ENCODE assay signal across 21 mouse cellular contexts in genomic region chr1:33588557-33588956, GRCm38 (mm10).
A peak's percentile ranks its signal among the peaks of the same experiment; 100 is the strongest.
DNase-seq lines count a peak whose midpoint lies in the region; ATAC-seq lines count a peak whose summit lies in the region.
"Had no signal": no experiment of that assay in that cellular context is flagged by ENCODE, and none has a peak within 500 bp of the region (broad histone marks: within the 10 kb centered on the region; RNA-seq: fewer than 3 reads in every experiment).

No protein-coding gene starts in this region.

- 21% methylated on average over 6 of the region's 6 CpGs for WGBS in forebrain, embryonic 13.5 days
- WGBS in forebrain, embryonic 16.5 days: 22% methylated on average over 6 of the region's 6 CpGs
- WGBS in midbrain, embryonic 11.5 days: 79% methylated on average over 6 of the region's 6 CpGs
- WGBS in midbrain, embryonic 16.5 days: 63% methylated on average over 5 of the region's 6 CpGs
- WGBS in forebrain, embryonic 15.5 days: 20% methylated on average over 6 of the region's 6 CpGs
- WGBS in neural tube, embryonic 15.5 days: 23% methylated on average over 6 of the region's 6 CpGs

- no peak overlapping the region for H3K9ac ChIP-seq in forebrain, embryonic 13.5 days
- no peak overlapping the region for H3K9ac ChIP-seq in forebrain, embryonic 16.5 days (replicated peaks; ENCODE audit: low read depth, low read length)
- H3K9ac ChIP-seq in midbrain, embryonic 11.5 days (ENCODE audit: low read length): no peak overlapping the region
- H3K9ac ChIP-seq in midbrain, embryonic 16.5 days (ENCODE audit: low read depth, low read length): no peak overlapping the region
- H3K9ac ChIP-seq in forebrain, embryonic 15.5 days (replicated peaks): no peak overlapping the region
- no peak overlapping the region for H3K9ac ChIP-seq in neural tube, embryonic 15.5 days (replicated peaks)
- H3K9ac ChIP-seq: intestine, embryonic 15.5 days had no signal

- no peak overlapping the region for H3K4me2 ChIP-seq in forebrain, embryonic 13.5 days
- no peak overlapping the region for H3K4me2 ChIP-seq in forebrain, embryonic 16.5 days (ENCODE audit: low read length)
- no peak overlapping the region for H3K4me2 ChIP-seq in midbrain, embryonic 11.5 days
- no peak overlapping the region for H3K4me2 ChIP-seq in midbrain, embryonic 16.5 days (ENCODE audit: low read length)
- no peak overlapping the region for H3K4me2 ChIP-seq in forebrain, embryonic 15.5 days (replicated peaks)
- no peak overlapping the region for H3K4me2 ChIP-seq in neural tube, embryonic 15.5 days
- H3K4me2 ChIP-seq: intestine, embryonic 15.5 days had no signal

- H3K4me3 ChIP-seq in forebrain, embryonic 13.5 days: no peak overlapping the region
- H3K4me3 ChIP-seq in forebrain, embryonic 16.5 days (replicated peaks; ENCODE audit: low read length): no peak overlapping the region
- no peak overlapping the region for H3K4me3 ChIP-seq in midbrain, embryonic 11.5 days (ENCODE audit: low read depth, low read length)
- H3K4me3 ChIP-seq in midbrain, embryonic 16.5 days (ENCODE audit: low read depth, low read length): no peak overlapping the region
- H3K4me3 ChIP-seq in forebrain, embryonic 15.5 days: no peak overlapping the region
- H3K4me3 ChIP-seq in neural tube, embryonic 15.5 days (replicated peaks): no peak overlapping the region
- H3K4me3 ChIP-seq: embryonic facial prominence, embryonic 10.5 days; erythroblast, embryonic 14.5 days; heart, embryonic 10.5 days; intestine, embryonic 15.5 days had no signal

- H3K27ac ChIP-seq in forebrain, embryonic 13.5 days: no peak overlapping the region
- no peak overlapping the region for H3K27ac ChIP-seq in forebrain, embryonic 16.5 days (ENCODE audit: low read length)
- no peak overlapping the region for H3K27ac ChIP-seq in midbrain, embryonic 11.5 days (ENCODE audit: low read depth, low read length)
- H3K27ac ChIP-seq in midbrain, embryonic 16.5 days (ENCODE audit: low read length): no peak overlapping the region
- H3K27ac ChIP-seq in forebrain, embryonic 15.5 days (replicated peaks): no peak overlapping the region
- H3K27ac ChIP-seq in neural tube, embryonic 15.5 days (replicated peaks): no peak overlapping the region
- H3K27ac ChIP-seq: embryonic facial prominence, embryonic 10.5 days; heart, embryonic 10.5 days; intestine, embryonic 15.5 days had no signal

- peak; percentile 4 for DNase-seq in midbrain, embryonic 11.5 days (ENCODE audit: low spot score, missing footprints)
- DNase-seq in retina, postnatal 1 day: no peak
- DNase-seq: adrenal gland, adult 2 months; adrenal gland, postnatal 25 days; cerebellum, adult 2 months; cerebellum, postnatal 10 days; gastrocnemius, postnatal 36 days; heart, adult 11 months; heart, postnatal 10 days; heart, postnatal 4 days; kidney, adult 18-20 months had no signal

- no peaks in the 10 kb centered on the region for H3K4me1 ChIP-seq in forebrain, embryonic 13.5 days
- no peaks in the 10 kb centered on the region for H3K4me1 ChIP-seq in forebrain, embryonic 16.5 days (replicated peaks; ENCODE audit: control insufficient read depth, insufficient read depth, low read length)
- no peaks in the 10 kb centered on the region for H3K4me1 ChIP-seq in midbrain, embryonic 11.5 days (ENCODE audit: control insufficient read depth, insufficient read depth, low read length)
- H3K4me1 ChIP-seq in midbrain, embryonic 16.5 days (ENCODE audit: control insufficient read depth, insufficient read depth, low read length): no peaks in the 10 kb centered on the region
- 0 out of 2 replicates have a peak, but pooled peaks cover 3% of the 10 kb centered on the region for H3K4me1 ChIP-seq in forebrain, embryonic 15.5 days
- 0 out of 2 replicates have a peak, but pooled peaks cover 3% of the 10 kb centered on the region for H3K4me1 ChIP-seq in neural tube, embryonic 15.5 days
- H3K4me1 ChIP-seq: intestine, embryonic 15.5 days had no signal

- H3K27me3 ChIP-seq in forebrain, embryonic 13.5 days: no peaks in the 10 kb centered on the region
- no peaks in the 10 kb centered on the region for H3K27me3 ChIP-seq in forebrain, embryonic 16.5 days (replicated peaks; ENCODE audit: control insufficient read depth, insufficient read depth, low read length)
- H3K27me3 ChIP-seq in midbrain, embryonic 11.5 days (ENCODE audit: control insufficient read depth, insufficient read depth, low read length): no peaks in the 10 kb centered on the region
- no peaks in the 10 kb centered on the region for H3K27me3 ChIP-seq in midbrain, embryonic 16.5 days (ENCODE audit: control insufficient read depth, insufficient read depth, low read depth, low read length)
- no peaks in the 10 kb centered on the region for H3K27me3 ChIP-seq in forebrain, embryonic 15.5 days
- no peaks in the 10 kb centered on the region for H3K27me3 ChIP-seq in neural tube, embryonic 15.5 days (replicated peaks)
- H3K27me3 ChIP-seq: CH12.LX; intestine, embryonic 15.5 days had no signal

- ATAC-seq in forebrain, embryonic 13.5 days: peak; percentile 55; the same call in 1 of the 2 replicates
- no peak for ATAC-seq in forebrain, embryonic 16.5 days
- no peak for ATAC-seq in midbrain, embryonic 11.5 days (ENCODE audit: low FRiP score)
- no peak for ATAC-seq in midbrain, embryonic 16.5 days
- ATAC-seq in forebrain, embryonic 15.5 days (replicated peaks): 0 out of 2 replicates have a peak, but pooled peaks have one; percentile 11
- ATAC-seq in neural tube, embryonic 15.5 days (ENCODE audit: low FRiP score): peak; percentile 41; the same call in 1 of the 2 replicates
- ATAC-seq: intestine, embryonic 15.5 days had no signal

- no peaks in the 10 kb centered on the region for H3K9me3 ChIP-seq in forebrain, embryonic 13.5 days (replicated peaks)
- no peaks in the 10 kb centered on the region for H3K9me3 ChIP-seq in forebrain, embryonic 16.5 days (ENCODE audit: control insufficient read depth, low read length)
- H3K9me3 ChIP-seq in midbrain, embryonic 11.5 days (ENCODE audit: control insufficient read depth, low read length): no peaks in the 10 kb centered on the region
- H3K9me3 ChIP-seq in midbrain, embryonic 16.5 days (replicated peaks; ENCODE audit: control insufficient read depth, low read length, poor library complexity, severe bottlenecking): no peaks in the 10 kb centered on the region
- H3K9me3 ChIP-seq in forebrain, embryonic 15.5 days: no peaks in the 10 kb centered on the region
- H3K9me3 ChIP-seq in neural tube, embryonic 15.5 days (replicated peaks): no peaks in the 10 kb centered on the region
- H3K9me3 ChIP-seq: embryonic facial prominence, embryonic 10.5 days; heart, embryonic 10.5 days; intestine, embryonic 15.5 days had no signal

- H3K36me3 ChIP-seq in forebrain, embryonic 13.5 days (ENCODE audit: poor library complexity, severe bottlenecking): no peaks in the 10 kb centered on the region
- no peaks in the 10 kb centered on the region for H3K36me3 ChIP-seq in forebrain, embryonic 16.5 days (ENCODE audit: control insufficient read depth, insufficient read depth)
- H3K36me3 ChIP-seq in midbrain, embryonic 11.5 days (ENCODE audit: control insufficient read depth, insufficient read depth, low read length): no peaks in the 10 kb centered on the region
- no peaks in the 10 kb centered on the region for H3K36me3 ChIP-seq in midbrain, embryonic 16.5 days (ENCODE audit: control insufficient read depth, insufficient read depth, low read length)
- H3K36me3 ChIP-seq in forebrain, embryonic 15.5 days: no peaks in the 10 kb centered on the region
- H3K36me3 ChIP-seq in neural tube, embryonic 15.5 days: no peaks in the 10 kb centered on the region
- H3K36me3 ChIP-seq: embryonic facial prominence, embryonic 10.5 days; heart, embryonic 10.5 days; intestine, embryonic 15.5 days had no signal

Comparison
In these comparisons a context has a peak if more than half of its experiments do, and no peak if none do; other contexts are left out.
1. ATAC-seq: peak in forebrain, embryonic 13.5 days (single experiment), forebrain, embryonic 15.5 days (single experiment) and neural tube, embryonic 15.5 days (single experiment); none in forebrain, embryonic 16.5 days (single experiment), midbrain, embryonic 11.5 days (single experiment) and midbrain, embryonic 16.5 days (single experiment).